Mouse (Mus musculus): Measurements from ENCODE around the gene Cers4. TPM values are rescaled to one million over a fixed set of nuclear protein-coding genes. Genes with fewer than 3 reads are reported as not detected.
A peak's percentile ranks its signal among the peaks of the same experiment; 100 is the strongest.

Gene Cers4
- polyA plus RNA-seq (2015; fragmentation: Nextera tagmentation; extraction: Ambion mirVana), result 37.6 and 39.5 TPM in 2 replicates

- 1% methylated on average over 39 of the region's 39 CpGs for WGBS
- H3K9ac ChIP-seq (replicated peaks), result peak within 1 kb of the TSS; percentile 80
- ATAC-seq, result peak; percentile 89
- peak within 1 kb of the TSS; percentile 69 for H3K27ac ChIP-seq
- H3K9me3 ChIP-seq, result no peaks in the 10 kb centered on the region
- no peaks in the 10 kb centered on the region for H3K27me3 ChIP-seq
- peak within 1 kb of the TSS; percentile 81 for H3K4me2 ChIP-seq (replicated peaks)
- H3K36me3 ChIP-seq, result no peaks in the 10 kb centered on the region
- peaks cover 31% of the 10 kb centered on the region for H3K4me1 ChIP-seq (replicated peaks)
- H3K4me3 ChIP-seq (replicated peaks), result peak within 1 kb of the TSS; percentile 60
These were observed at the start of gene Cers4 for GRCm38 (mm10) chr8:4492851-4493685. Cers4 (plus strand) TSS chr8:4493026.

DNA sequence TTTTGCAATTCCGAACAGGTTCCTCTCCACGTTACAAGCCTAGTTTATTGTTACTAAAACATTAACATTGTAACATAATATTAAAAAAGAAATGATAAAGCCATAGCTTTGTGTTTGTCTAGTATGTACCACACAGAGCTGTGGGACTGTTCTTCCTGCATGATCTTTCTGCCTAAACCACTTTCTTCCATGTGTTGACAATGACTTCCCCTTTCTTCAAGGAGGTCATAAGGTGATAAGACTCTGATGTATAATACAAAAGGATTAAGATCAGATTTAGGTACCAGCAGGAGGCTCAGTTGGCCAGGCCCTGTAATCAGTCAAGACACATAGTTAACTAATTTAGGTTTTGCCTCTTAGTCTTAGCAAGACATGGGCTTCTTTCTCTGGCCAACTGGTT lies 34.7 kb upstream of the Cers4 start:
- no peak for ATAC-seq
- no peak overlapping the region for H3K4me2 ChIP-seq (replicated peaks)
- no peak overlapping the region for H3K4me3 ChIP-seq (replicated peaks)
- H3K27me3 ChIP-seq, result no peaks in the 10 kb centered on the region
- no peaks in the 10 kb centered on the region for H3K4me1 ChIP-seq (replicated peaks)
- no peak overlapping the region for H3K9ac ChIP-seq (replicated peaks)
- 89% methylated on average over 2 of the region's 2 CpGs for WGBS
- no peaks in the 10 kb centered on the region for H3K36me3 ChIP-seq
- H3K9me3 ChIP-seq, result no peaks in the 10 kb centered on the region
- no peak overlapping the region for H3K27ac ChIP-seq

GRCm38 (mm10) chr8:4463061-4463460 lies 29.8 kb upstream of the Cers4 start:
- Histone ChIP-seq H3K9me3 (no peaks in the 10 kb centered on the region), H3K27ac (no peak overlapping the region), H3K4me2 (replicated peaks) (no peak overlapping the region), H3K36me3 (no peaks in the 10 kb centered on the region), H3K4me1 (replicated peaks) (no peaks in the 10 kb centered on the region), H3K4me3 (replicated peaks) (no peak overlapping the region), H3K27me3 (no peaks in the 10 kb centered on the region), H3K9ac (replicated peaks) (no peak overlapping the region)
- WGBS, result 88% methylated on average over 2 of the region's 2 CpGs
- ATAC-seq, result no peak

DNA sequence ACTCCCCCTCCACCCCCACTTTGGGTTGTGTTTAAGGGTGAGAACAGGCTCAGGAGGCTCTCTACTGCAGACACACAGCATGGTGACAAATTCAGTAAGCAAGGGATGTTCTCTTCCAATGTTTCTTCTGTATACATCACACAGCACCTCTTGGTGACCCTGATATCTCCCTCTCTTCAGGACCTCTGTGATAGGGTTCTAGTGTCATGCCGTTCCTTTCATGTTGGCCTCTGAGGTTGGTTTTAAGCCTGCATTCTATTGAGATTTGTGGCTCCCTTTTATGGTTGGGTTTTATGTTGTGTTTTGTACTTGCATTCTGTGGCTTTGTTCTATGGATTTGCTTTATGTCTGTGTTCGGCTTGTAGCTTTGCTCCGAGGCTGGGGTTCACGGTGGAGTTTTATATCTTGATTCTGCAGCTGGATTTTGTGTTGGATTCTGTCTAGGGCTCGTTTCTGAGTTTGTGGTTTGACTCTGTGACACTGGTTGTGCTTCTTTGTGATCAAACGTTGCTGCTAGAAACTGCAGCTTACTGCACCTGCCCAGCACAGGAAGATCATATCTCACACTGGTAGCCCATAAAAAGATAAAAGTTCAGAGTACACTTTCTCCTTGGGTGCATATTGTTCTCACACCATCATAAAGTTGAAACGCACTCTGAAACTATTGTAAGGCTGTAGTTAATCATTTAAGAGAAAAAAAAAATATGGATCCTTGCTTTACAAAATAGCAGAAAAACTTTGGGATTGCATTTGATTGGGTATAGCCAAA lies 18.2 kb upstream of the Cers4 start:
- WGBS, result 75% methylated on average over 7 of the region's 7 CpGs
- H3K27me3 ChIP-seq, result no peaks in the 10 kb centered on the region
- no peak overlapping the region for H3K27ac ChIP-seq
- H3K4me3 ChIP-seq (replicated peaks), result no peak overlapping the region
- ATAC-seq, result no peak
- H3K4me2 ChIP-seq (replicated peaks), result no peak overlapping the region
- no peaks in the 10 kb centered on the region for H3K9me3 ChIP-seq
- H3K36me3 ChIP-seq, result no peaks in the 10 kb centered on the region
- H3K9ac ChIP-seq (replicated peaks), result no peak overlapping the region
- no peaks in the 10 kb centered on the region for H3K4me1 ChIP-seq (replicated peaks)

DNA sequence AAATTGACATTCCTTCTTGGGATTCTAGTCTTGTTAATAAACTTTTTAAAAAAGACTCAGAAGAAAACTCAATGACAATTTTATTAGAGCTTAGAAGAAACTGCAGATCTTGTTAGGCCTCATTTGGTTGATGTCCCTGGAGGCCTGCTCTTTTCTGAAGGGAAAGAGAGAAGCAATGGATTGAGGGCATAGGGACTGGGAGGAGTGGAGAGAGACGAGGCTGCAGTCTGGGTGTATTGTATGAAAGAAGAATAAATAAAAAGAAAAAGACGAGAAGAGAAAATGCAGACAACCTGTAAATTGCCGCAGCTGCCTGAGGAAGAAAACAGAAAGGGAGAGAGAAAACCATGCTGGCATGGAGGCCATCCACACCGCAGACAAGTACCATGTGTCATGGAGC lies 11.7 kb upstream of the Cers4 start:
- no peak overlapping the region for H3K4me2 ChIP-seq (replicated peaks)
- no peaks in the 10 kb centered on the region for H3K36me3 ChIP-seq
- no peak overlapping the region for H3K4me3 ChIP-seq (replicated peaks)
- no peaks in the 10 kb centered on the region for H3K9me3 ChIP-seq
- WGBS, result 80% methylated on average over 4 of the region's 4 CpGs
- no peak overlapping the region for H3K27ac ChIP-seq
- no peak overlapping the region for H3K9ac ChIP-seq (replicated peaks)
- H3K27me3 ChIP-seq, result no peaks in the 10 kb centered on the region
- no peaks in the 10 kb centered on the region for H3K4me1 ChIP-seq (replicated peaks)
- no peak for ATAC-seq

DNA sequence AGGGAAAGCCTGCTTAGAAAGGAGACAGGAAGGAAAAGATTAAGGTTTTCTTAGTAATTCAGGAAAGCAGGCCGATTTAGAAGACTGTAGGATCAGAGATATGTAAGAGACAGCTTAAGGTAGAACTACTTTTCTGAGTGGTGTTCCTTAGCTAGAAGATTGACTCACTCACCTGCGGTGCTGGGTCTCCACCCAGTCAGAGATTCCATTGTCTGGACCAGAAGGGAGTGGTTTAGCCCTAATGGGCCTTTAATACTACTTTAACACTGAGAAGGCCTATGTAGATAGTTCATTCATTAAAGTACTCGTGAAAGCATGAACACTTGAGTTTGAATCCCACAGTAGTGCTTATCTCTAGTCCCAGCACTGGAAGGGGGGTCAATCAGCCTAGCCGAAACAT lies 11.2 kb upstream of the Cers4 start:
- H3K27ac ChIP-seq, result no peak overlapping the region
- no peaks in the 10 kb centered on the region for H3K27me3 ChIP-seq
- no peak overlapping the region for H3K4me2 ChIP-seq (replicated peaks)
- H3K4me1 ChIP-seq (replicated peaks), result no peaks in the 10 kb centered on the region
- no peak overlapping the region for H3K4me3 ChIP-seq (replicated peaks)
- H3K9me3 ChIP-seq, result no peaks in the 10 kb centered on the region
- no peaks in the 10 kb centered on the region for H3K36me3 ChIP-seq
- no peak overlapping the region for H3K9ac ChIP-seq (replicated peaks)
- ATAC-seq, result no peak
- 76% methylated on average over 4 of the region's 4 CpGs for WGBS

GRCm38 (mm10) chr8:4482501-4482900 lies 10.3 kb upstream of the Cers4 start:
- H3K9me3 ChIP-seq, result no peaks in the 10 kb centered on the region
- no peaks in the 10 kb centered on the region for H3K36me3 ChIP-seq
- H3K4me3 ChIP-seq (replicated peaks), result no peak overlapping the region
- 62% methylated on average over 4 of the region's 4 CpGs for WGBS
- H3K9ac ChIP-seq (replicated peaks), result no peak overlapping the region
- ATAC-seq, result no peak
- H3K4me2 ChIP-seq (replicated peaks), result no peak overlapping the region
- H3K27me3 ChIP-seq, result no peaks in the 10 kb centered on the region
- no peaks in the 10 kb centered on the region for H3K4me1 ChIP-seq (replicated peaks)
- H3K27ac ChIP-seq, result no peak overlapping the region

DNA sequence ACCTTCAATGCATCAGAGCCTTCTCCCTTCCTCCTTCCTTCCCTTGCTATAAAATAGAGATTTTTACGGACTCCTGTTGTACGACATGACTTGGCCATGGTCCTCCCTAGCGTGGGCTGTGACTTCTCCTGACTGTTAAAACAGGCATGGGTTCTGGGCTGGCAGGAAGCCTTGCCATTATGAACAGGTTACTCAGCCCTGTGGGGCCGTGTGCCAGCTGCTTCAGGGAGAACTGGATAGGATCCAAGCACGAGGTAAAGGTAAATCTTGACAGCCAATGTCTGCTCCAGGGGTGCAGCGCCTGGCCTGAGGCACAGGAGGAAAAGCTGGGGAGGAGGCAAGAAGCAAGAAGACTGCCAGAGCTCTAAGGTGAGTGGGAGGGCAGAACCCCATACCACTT lies 9.5 kb upstream of the Cers4 start:
- H3K9me3 ChIP-seq, result no peaks in the 10 kb centered on the region
- H3K9ac ChIP-seq (replicated peaks), result no peak overlapping the region
- H3K36me3 ChIP-seq, result no peaks in the 10 kb centered on the region
- no peaks in the 10 kb centered on the region for H3K4me1 ChIP-seq (replicated peaks)
- H3K27ac ChIP-seq, result no peak overlapping the region
- no peaks in the 10 kb centered on the region for H3K27me3 ChIP-seq
- no peak overlapping the region for H3K4me3 ChIP-seq (replicated peaks)
- WGBS, result 89% methylated on average over 6 of the region's 6 CpGs
- no peak for ATAC-seq
- H3K4me2 ChIP-seq (replicated peaks), result no peak overlapping the region

DNA sequence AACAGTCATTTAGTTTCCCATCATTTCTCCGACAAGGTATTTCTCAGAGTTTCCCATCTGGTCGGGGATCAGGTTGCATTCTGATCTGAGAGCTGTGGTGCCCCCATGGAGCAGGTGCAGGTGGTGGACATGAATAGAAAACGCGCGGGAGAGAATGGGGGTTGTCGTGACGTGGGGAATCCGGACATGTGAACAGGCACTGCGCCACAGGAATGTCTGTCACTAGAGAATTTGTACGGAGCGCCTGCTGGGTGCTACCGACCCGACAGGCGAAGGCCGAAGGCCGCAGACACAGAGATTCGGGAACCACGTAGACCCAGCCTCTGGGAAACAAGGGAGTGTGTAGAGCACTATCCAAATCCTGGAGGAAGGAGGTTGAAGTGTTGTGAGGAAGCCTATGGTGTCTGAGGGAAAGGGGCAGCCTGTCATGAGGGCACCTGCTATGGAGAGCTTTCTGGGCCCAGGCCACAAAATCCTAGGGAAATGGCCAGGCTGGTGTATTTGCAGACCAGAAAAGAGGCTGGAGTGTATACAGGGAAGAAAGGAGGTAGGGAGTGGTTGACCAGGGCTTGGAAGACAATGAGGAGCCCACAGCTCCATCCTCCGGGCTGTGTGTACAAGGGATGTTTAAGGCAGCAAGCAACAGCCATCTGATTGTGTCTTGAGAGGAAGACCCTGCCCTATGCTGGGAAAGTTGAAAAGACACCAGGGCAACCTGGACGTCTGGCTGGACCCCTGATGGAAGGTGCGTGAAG lies 1.0 kb downstream of the Cers4 start:
- 10% methylated on average over 21 of the region's 21 CpGs for WGBS
- Histone ChIP-seq H3K27me3 (no peaks in the 10 kb centered on the region), H3K9ac (replicated peaks) (peak overlapping the region; percentile 80), H3K4me3 (replicated peaks) (peak overlapping the region; percentile 60), H3K36me3 (no peaks in the 10 kb centered on the region), H3K4me2 (replicated peaks) (peak overlapping the region; percentile 81), H3K27ac (peak overlapping the region; percentile 69), H3K4me1 (replicated peaks) (peaks cover 31% of the 10 kb centered on the region), H3K9me3 (no peaks in the 10 kb centered on the region)
- ATAC-seq, result peak; percentile 53

GRCm38 (mm10) chr8:4495976-4496375 lies 3.1 kb downstream of the Cers4 start:
- WGBS, result 76% methylated on average over 6 of the region's 6 CpGs
- no peak overlapping the region for H3K4me2 ChIP-seq (replicated peaks)

DNA sequence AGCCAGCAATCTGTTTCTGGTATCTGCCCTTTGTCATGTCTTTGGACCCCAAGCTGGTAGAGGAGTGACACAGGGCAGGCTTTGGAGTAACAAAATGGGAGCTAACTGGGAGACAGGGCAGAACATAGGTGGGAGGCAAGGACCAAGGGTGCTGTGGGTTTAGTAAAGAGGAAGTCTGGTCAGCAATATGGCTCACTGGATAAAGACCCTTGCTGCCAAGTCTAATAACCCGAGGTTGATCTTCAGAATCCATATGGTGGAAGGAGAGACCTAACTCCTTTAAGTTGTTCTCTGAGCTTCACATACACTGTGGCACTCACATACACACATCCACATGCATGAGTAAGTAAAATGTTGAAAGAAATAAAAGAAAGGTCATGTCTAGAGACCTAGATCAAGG lies 4.8 kb downstream of the Cers4 start:
- Histone ChIP-seq H3K36me3 (peaks cover 7% of the 10 kb centered on the region; the same call in 1 of the 2 replicates), H3K4me2 (replicated peaks) (no peak overlapping the region), H3K9ac (replicated peaks) (no peak overlapping the region), H3K4me1 (replicated peaks) (peaks cover 30% of the 10 kb centered on the region), H3K9me3 (no peaks in the 10 kb centered on the region), H3K27ac (no peak overlapping the region), H3K27me3 (no peaks in the 10 kb centered on the region), H3K4me3 (replicated peaks) (no peak overlapping the region)
- WGBS, result 89% methylated on average over 1 of the region's 1 CpGs
- ATAC-seq, result no peak

More at GRCm38 (mm10) chr8:4495976-4496375, 3.1 kb downstream of the Cers4 start:
- no peak for ATAC-seq
- Histone ChIP-seq H3K9ac (replicated peaks) (peak overlapping the region; percentile 29), H3K27ac (no peak overlapping the region), H3K4me1 (replicated peaks) (peaks cover 31% of the 10 kb centered on the region), H3K36me3 (0 out of 2 replicates have a peak, but pooled peaks cover 2% of the 10 kb centered on the region), H3K27me3 (no peaks in the 10 kb centered on the region), H3K9me3 (no peaks in the 10 kb centered on the region), H3K4me3 (replicated peaks) (no peak overlapping the region)

DNA sequence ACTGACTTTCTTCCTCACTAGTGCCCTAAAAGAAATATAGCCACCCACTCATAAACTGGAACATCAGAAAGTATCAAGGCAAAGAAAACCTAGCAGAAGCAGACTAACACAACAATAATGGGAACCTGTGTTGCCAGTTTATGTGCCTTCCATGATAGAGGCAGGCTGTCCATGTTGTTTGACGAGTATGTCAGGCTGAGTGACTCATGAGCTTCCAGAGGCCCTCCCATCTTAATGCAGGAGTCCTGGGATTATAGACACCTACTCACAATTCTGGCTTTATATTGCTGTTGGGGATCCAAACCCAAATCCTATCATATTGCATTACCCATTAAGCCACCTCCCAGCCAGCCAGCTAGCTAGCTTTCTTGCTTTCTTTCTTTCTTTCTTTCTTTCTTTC lies 12.5 kb downstream of the Cers4 start:
- H3K4me2 ChIP-seq (replicated peaks), result no peak overlapping the region
- WGBS, result 90% methylated on average over 1 of the region's 1 CpGs
- no peaks in the 10 kb centered on the region for H3K27me3 ChIP-seq
- H3K36me3 ChIP-seq, result peaks cover 6% of the 10 kb centered on the region; the same call in 1 of the 2 replicates
- no peaks in the 10 kb centered on the region for H3K4me1 ChIP-seq (replicated peaks)
- no peaks in the 10 kb centered on the region for H3K9me3 ChIP-seq
- no peak overlapping the region for H3K27ac ChIP-seq
- no peak for ATAC-seq
- H3K9ac ChIP-seq (replicated peaks), result no peak overlapping the region
- no peak overlapping the region for H3K4me3 ChIP-seq (replicated peaks)
